Mouse (Mus musculus) left cerebral cortex, adult 18-20 months (tissue): ENCODE results near the gene Anpep. TPM values are rescaled to one million over a fixed set of nuclear protein-coding genes. Genes with fewer than 3 reads are reported as not detected.
"Not testable (repeated sequence)": the region's sequence is repeated elsewhere in the genome, so short reads cannot be mapped to it uniquely, and the experiment has no call there.

Experiments used
- DNase-seq, 2 experiments: peaks; one replicate each; pipeline ENCODE4 v3.0.0; 2021 to 2022; ENCODE audit warnings: low spot score in 2 of 2, mixed read lengths in 1 of 2
- total RNA-seq, 2 experiments: library from RNA; stranded (reverse); gene quantifications; 2 replicates each; pipeline ENCODE4 v1.2.3; 2021

Anpep gene
- total RNA-seq, 2 experiments from 2014 or later = 5.3 to 5.5 TPM

DNA sequence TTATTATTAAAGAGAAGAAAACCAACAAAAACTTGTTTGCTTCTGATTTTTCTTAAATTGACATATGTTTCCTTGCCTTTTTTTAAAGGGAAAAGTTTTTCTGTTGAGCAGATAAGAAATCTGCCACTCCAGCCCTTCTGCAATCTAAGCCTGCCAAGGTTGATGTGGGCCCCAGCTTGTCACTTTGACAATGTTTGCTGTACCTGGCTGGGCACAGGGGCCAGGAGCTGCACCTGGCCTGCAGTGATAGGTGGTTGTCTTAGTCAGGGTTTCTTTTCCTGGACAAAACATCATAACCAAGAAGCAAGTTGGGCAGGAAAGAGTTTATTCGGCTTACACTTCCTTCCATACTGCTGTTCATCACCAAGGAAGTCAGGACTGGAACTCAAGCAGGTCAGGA is 47.5 kb downstream of the Anpep start:
- no peak for DNase-seq

DNA sequence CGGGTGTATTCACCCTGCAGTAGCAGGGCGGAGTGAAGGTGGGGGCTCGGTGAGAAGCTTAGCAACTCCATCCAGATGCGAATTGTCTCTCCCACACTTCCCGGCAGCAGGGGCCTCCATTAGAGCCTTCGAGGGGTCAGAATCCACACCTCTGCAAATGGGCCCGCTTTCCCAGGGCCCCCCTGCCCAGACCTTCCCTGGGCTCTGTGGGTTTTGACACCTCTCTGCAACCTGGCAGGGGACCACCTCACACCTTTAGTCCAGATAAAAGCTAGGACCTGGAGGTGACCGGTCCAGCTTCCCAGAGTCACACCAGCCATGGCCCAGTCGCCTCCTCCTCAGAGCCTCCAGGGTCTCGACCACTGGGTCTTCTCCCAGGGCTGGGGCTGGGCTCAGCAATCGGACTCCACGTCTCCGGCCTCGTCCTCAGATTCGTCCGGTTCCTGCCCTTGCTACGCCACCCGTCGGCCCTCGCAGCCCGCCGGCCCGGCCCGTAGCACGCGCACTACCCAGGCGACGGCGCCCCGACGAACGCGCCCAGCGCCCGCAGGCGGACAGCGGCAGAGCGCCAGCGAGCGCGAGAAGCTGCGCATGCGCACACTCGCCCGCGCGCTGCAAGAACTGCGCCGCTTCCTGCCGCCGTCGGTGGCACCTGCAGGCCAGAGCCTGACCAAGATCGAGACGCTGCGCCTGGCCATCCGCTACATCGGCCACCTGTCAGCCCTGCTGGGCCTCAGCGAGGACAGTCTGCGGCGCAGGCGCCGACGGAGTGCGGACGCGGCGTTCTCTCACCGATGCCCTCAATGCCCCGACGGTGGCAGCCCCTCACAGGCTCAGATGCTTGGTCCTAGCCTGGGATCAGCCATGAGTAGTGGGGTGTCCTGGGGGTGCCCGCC is 50.0 kb downstream of the Anpep start, which contains the start of gene Mesp2:
Gene Mesp2 (plus strand): TSS at position 117 of the 896 bp plus-strand sequence.
- DNase-seq = peak; percentile 64 to 71

DNA sequence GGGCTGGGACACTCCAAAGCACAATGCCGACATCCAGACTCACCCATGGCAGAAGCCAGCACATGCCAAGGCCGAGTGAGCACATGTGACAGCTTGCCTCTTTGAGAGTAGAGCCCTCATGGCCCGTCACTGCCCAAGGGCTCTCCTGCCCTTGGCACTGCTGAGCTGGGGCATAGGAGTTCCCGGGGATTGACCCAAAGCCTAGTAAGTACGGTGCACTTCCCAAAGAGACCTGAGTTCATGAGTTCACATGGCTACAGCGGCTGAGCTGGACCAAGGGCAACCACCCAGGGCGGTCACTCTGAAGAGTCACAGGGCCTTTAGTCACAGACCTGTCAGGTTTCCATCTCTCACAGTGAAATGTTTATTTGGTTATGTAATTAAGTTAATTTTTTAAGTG is 52.3 kb downstream of the Anpep start:
- no peak for DNase-seq

DNA sequence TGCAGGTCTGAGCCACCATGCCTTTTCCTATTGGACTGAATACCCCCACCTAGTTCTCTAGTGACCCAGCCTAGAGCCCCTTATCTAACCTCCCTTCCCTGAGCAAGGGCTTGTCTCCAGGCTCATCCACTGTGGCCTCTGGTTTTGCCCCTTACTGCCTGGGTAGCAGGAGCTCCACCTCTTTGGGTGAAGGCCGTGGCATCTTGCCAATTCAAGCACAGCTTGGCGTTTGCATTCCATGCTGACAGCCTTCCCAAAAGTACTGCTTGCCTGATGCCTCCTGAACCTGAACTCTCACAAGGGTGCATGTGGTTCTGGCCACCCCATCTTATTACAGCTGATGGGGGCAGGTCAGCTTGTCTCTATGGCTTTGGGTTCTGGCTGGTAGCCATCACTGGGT is 57.0 kb downstream of the Anpep start:
- no peak for DNase-seq

DNA sequence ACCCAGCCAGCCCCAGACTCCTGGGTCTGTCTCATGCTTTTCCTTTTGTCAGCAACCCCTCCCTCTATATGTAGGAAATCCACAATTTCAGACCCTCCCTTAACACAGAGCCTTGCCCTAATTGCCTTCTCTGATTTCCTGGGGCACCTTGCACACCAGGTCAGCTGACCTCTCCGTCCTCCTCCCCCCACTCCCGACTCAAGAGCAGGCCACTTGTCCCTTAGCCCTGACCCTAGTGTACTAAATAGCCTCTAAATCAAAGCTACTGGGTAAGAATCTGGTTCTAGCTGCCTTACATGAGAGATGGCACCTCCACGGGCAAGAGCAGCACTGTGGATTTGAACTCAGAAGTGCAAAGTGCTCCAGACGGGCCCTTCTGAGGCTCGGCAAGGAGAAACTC is 58.8 kb downstream of the Anpep start:
- DNase-seq = no peak

DNA sequence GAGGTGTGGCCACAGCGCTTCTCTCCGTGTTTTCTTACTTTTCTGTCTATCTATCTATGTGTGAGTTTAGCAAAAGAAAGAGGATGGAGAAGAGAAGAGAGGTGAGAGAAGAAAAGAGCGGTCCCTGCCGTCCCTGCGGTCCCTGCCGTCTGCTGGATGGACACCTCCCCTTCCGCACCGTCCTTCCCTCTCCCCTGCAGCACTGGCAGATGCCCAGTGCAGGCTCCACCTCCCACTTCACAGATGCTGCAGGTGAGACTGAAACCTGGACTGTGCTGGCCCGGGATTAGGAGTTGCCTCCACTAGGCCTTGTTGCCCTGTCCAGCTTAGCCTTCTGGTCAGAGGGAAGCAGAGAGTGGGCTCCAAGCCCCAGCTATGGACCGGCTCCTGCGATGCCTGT is 59.5 kb downstream of the Anpep start:
- no peak for DNase-seq

DNA sequence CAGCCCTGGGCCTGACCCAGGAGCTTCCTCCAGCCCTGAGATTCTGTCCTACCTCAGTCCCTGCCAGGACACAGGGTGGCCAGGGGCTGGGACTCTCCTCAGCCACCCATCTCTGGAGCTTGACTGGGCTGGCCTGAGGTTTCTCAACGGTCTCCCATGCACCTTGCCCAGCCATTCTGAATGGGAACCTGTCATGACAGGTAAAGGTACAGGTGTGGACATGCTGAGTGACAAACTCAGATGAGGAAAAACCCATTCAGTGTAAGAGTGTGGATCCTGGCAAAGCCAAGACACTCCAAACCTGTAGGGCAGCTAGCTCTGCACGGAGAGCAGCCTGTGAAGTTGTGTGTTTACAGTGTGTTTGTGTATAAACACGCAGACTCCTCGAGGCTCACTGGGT is 60.5 kb downstream of the Anpep start:
- no peak for DNase-seq

DNA sequence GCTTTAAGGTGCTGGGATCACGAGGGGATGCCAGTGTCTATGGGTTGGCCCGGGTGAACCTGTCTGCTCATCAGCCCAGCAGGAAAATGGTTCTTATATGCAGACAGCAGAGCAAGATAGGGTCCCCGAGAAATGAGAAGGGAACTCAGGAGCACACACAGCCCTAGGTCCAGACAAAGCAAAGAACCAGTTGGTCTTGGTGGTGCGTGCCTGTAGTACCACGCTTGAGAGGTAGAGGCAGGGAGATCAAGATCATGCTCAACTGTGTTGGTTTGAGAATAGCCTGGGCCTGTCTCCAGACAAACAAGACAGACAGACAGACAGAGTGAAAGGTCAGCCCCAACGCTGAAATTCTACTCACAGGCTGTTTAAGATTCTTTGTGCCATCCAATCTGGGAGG is 61.4 kb downstream of the Anpep start:
- no peak for DNase-seq

DNA sequence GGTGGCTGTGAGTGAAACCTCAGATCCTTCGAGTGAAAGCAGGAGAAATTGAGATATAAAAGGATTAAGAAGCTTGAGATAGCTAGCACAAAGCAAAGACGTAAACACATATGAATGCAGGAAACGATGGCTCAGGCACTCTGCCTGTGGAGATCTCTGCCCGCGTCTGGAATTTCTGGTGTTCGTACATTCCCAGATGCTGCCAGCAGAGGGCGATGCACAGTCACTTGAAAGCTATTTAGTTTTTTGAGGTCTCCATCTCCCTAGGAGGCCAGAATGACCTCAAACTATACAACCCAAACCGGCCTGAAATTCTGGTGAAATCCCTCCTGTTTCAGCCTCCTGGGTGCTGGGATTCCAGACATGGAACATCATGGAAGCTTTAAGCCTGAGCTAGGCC is 61.8 kb downstream of the Anpep start:
- peak; percentile 79 to 82 for DNase-seq

DNA sequence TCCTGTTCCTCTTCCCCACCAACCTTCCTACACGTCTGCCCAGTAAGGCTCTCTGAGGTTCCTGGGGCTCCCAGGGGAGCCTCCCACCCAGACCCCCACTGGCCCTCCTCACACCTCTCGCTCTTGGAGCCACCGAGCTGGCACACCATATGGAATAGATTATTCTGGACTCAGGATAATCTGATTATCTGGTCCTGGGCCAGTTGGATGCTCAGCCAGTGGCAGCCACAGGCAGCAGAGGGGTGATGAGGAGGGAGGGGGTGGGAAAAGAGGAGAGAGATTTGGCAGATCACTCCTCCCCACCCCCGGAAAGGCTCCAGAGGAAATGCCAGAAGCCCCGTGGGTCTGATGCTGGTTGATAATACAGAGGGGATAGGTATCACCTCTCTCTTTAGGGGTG is 62.3 kb downstream of the Anpep start:
- DNase-seq = no peak

DNA sequence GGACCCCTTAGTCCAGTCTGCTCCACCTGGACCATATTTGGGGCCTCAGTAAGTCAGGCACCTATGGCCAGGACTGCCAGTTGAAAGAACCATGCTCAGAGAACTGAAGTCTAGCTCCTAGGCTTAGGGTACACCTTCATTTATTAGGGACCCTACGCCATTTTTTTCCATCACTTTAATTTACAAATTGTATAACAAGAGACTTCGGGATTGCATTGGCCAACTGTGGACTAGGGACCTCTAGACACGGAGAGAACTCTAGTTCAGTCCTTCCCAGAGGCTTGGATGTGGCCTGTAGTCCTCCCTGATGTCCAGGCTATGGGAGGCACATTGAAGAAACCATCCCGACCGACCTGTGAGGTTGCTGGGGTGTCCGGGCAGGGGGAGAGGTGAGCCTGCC is 67.2 kb downstream of the Anpep start, which contains the start of gene Mesp1:
Gene Mesp1 (minus strand): TSS at position 101 of the 400 bp plus-strand sequence.
- DNase-seq = no peak

DNA sequence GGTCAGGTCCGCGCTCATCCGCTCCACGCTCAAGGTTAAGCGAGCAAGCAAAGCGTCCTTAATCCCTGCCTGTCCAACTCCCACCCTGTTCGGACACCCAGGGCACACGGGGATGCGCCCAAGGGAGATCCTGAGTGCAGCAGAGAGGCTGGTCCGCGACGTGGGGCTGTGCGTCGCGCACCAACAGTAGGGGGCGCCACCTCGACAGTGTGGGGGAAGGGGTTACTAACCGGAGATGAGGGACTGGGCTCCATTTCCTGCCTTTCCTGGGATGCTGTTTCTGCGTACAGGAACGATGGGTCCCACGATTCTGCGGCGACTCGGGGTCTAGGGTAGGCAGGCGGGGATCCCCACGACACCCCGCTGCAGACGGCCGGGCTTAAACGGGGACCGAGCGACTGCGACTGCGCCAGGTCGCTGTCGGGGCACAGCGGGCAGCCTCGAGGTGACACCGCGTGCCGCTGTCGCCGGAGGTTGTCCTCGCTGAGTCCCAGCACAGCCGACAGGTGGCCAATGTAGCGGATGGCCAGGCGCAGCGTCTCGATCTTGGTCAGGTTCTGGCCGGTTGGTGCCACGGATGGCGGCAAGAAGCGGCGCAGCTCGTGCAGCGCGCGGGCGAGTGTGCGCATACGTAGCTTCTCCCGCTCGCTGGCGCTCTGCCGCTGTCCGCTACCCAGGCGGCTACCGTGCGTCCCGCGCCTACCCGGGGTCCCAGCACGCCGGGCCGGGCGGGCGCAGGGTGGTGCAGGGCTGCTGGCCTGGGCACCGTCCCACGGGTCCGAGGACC is 68.0 kb downstream of the Anpep start:
- DNase-seq = peak; percentile 16 to 32

DNA sequence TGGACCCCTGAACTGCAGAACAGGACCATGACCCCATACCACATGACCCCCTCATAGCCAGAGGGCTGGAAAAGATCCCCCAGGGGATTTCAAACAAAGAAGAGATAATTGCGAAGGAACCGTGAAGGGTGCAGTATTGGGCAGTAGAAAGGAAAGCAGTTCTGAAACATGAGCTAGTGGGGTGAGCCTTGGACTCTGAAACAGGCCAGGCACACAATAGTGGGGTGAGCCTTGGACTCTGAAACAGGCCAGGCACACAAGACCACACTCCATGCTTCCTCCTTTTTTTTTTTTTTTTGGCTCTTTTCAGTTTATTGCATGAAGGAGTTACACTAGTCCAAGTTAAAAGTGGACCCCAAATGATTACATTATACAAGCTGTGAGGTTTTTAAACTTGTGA is 71.0 kb downstream of the Anpep start:
- DNase-seq = not testable (repeated sequence)

DNA sequence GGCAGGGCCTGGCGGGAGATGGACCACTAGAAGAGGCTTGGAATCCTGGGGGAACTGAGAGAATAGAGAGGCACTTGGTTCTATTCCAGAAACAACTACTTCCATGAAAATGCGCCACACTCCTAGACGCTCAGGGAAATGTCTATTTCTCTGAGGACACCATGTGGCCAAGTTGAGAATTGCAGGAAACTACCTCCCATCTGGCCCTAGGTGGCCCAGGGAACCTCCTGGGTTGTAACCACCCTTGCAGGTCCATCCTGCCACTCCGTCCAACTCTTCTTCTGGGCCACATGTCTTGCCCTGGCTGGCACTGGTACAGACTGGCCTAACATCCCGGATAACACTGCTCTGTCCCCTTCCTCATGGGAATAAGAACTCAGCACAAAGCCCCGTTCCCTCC is 74.6 kb downstream of the Anpep start:
- peak; percentile 68 to 84 for DNase-seq

DNA sequence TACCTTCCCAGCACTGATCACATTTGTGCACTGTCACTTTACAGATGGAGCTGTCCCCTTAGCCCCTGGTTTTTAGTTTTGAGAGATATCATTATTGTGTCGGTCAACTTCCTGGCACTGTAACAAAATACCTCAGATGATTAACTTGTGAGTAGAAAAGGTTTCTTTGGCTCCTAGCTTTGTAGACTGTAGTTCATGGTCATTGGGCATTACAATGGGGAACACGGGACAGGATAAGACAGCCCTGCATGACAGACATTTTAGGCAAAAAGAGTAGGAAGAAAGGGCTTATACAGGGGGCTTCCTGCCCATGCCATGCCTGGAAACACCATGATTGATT is 78.4 kb downstream of the Anpep start:
- no peak for DNase-seq

DNA sequence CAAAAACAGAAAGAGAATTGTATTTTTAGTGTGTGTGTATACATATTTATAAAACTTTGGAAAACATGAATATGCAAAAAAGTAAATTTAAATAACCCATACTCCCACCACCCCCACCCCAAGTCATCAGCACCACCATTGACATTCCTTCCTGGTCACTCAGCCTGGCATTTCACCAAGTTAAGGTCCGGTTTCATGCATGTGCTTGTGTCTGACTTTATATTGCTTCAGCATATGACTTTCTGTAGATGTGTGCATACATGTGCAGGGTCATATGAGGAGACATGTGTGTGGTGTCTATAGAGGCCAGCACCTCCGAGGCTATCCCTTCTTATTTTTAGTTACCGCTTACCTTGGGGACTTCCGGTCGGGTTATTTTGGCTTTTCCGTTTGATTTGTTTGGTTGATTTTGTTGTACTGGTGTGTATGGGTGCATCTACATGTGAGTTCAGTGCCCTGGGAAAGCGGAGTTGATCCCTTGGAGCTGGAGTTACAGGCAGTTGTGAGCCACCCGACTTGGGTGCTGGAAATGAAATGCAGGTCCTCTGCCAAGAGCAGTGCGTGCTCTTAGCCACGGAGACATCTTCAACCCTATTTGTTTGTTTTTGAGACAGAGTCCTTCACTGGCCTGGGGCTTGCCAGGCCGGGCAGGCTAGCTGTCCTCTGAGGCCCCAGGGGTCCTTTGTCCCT is 78.9 kb downstream of the Anpep start:
- DNase-seq = no peak

DNA sequence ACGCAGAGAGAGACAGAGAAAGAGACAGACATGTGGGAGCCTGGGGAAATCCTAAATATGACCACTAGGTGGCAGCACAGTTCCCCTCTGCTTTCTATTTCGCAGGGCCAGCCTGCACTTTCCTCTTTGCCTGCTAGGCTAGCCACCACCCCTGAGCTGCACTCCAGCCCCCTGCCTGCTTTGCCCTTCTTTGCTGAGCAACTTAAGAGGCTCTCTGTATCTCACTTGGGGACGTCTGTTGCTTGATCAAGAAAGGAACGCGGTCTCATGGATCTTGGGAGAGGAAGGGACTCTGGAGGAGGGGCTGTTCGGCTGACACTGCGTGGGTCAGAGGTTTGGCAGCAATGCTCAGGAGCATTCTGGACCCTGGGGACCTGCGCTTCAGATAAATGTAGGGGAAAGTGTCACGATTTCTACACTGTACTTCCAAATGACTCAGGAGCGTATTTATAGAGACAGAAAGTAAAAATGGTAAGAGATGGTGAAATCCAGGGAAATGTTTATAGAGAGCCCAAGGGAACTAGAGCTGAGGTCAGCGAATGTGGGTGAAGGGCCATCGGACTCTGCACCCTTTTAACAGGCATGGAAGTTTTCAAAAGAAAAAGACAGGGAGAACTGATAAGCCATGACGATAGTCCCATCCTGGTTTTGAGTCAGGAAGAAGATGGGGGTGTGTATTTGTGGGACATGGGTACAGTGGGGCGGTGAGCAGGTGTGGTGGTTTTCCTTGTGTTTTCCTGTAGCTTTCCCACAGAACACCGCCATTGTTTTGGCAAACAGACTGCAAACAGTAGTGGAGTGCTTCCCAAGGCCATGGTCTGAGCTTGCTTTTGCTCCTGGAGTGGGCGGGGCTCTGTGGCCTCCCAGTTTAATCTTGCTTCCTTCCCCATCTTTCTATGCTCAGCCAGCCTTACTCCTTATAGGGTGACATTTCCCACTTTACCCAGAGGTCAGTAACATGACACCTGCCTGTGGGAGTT is 79.9 kb downstream of the Anpep start:
- peak; percentile 70 to 83 for DNase-seq
